Mouse (Mus musculus): ENCODE results near the gene Msh4. TPM values are rescaled to one million over a fixed set of nuclear protein-coding genes. Genes with fewer than 3 reads are reported as not detected.

Gene Msh4
- polyA plus RNA-seq, 1 experiment, result 0.03 TPM

GRCm38 (mm10) chr3:153808406-153808805, 97.5 kb downstream of the Msh4 start:
- no peak for DNase-seq (ENCODE audit: low spot score)

- DNase-seq (ENCODE audit: low spot score), result no peak
Observed at GRCm38 (mm10) chr3:153807444-153808149, 98.3 kb downstream of the Msh4 start.

Other genes with a start within 250 kb of the Msh4 start
- 2.9 and 4.3 TPM in 2 replicates for gene St6galnac3, start 181.0 kb downstream of the Msh4 start, polyA plus RNA-seq (2012; rRNA removed)
- 0.11 TPM in 1 of 2 replicates, not detected in the other for gene Asb17, start 61.9 kb downstream of the Msh4 start, polyA plus RNA-seq (2012; rRNA removed)
- gene Rabggtb, start 6.9 kb upstream of the Msh4 start, polyA plus RNA-seq (2012; rRNA removed), result 60.8 and 74.4 TPM in 2 replicates
- 109 and 111 TPM in 2 replicates for gene Acadm, start 38.5 kb upstream of the Msh4 start, polyA plus RNA-seq (2012; rRNA removed)
- 0.09 and 0.12 TPM in 2 replicates for gene Slc44a5, start 67.3 kb upstream of the Msh4 start, polyA plus RNA-seq (2012; rRNA removed)